Mouse (Mus musculus): ENCODE results near the gene Tmprss3. TPM values are rescaled to one million over a fixed set of nuclear protein-coding genes. Genes with fewer than 3 reads are reported as not detected.

The Tmprss3 gene
- polyA plus RNA-seq, 1 experiment, result 0.92 TPM

GRCm38 (mm10) chr17:31165127-31165526, 33.6 kb downstream of the Tmprss3 start, which contains the start of gene Tff1:
Gene Tff1, minus strand, starts transcription at chr17:31165277.
- Histone ChIP-seq H3K4me3 (ENCODE audit: control insufficient read depth, insufficient read depth, low read length) (no peak within 1 kb of the TSS), H3K27ac (ENCODE audit: control insufficient read depth, insufficient read depth, low read length) (no peak within 1 kb of the TSS)
- WGBS, result 93% methylated on average over 6 of the region's 6 CpGs

GRCm38 (mm10) chr17:31163821-31164220, 35.0 kb downstream of the Tmprss3 start:
- 7% methylated on average over 2 of the region's 2 CpGs for WGBS
- TF ChIP-seq POLR2A (IDR thresholded peaks at IDR 0.05; ENCODE audit: control insufficient read depth, extremely low read depth, insufficient read depth, low read length, poor library complexity) (no peak), CTCF (IDR thresholded peaks at IDR 0.05; ENCODE audit: borderline replicate concordance, control insufficient read depth, extremely low read depth, insufficient read depth, low read length, poor library complexity) (0 out of 2 replicates have a peak, but pooled peaks have one; percentile 33)
- H3K36me3 ChIP-seq (ENCODE audit: control insufficient read depth, insufficient read depth, low read length), result no peaks in the 10 kb centered on the region
- peak; percentile 68 for DNase-seq
- H3K4me1 ChIP-seq (replicated peaks; ENCODE audit: control insufficient read depth, insufficient read depth, low read length), result peaks cover 32% of the 10 kb centered on the region
- H3K27me3 ChIP-seq (ENCODE audit: control insufficient read depth, insufficient read depth, low read length), result no peaks in the 10 kb centered on the region
- H3K27ac ChIP-seq (ENCODE audit: control insufficient read depth, insufficient read depth, low read length), result no peak overlapping the region
- H3K4me3 ChIP-seq (ENCODE audit: control insufficient read depth, insufficient read depth, low read length), result no peak overlapping the region

More at GRCm38 (mm10) chr17:31165127-31165526, 33.6 kb downstream of the Tmprss3 start, which contains the start of gene Tff1:
- H3K36me3 ChIP-seq (ENCODE audit: control insufficient read depth, insufficient read depth, low read length), result no peaks in the 10 kb centered on the region
- peaks cover 32% of the 10 kb centered on the region for H3K4me1 ChIP-seq (replicated peaks; ENCODE audit: control insufficient read depth, insufficient read depth, low read length)
- no peak for DNase-seq
- no peak for TF ChIP-seq CTCF (IDR thresholded peaks at IDR 0.05; ENCODE audit: borderline replicate concordance, control insufficient read depth, extremely low read depth, insufficient read depth, low read length, poor library complexity)
- TF ChIP-seq POLR2A (IDR thresholded peaks at IDR 0.05; ENCODE audit: control insufficient read depth, extremely low read depth, insufficient read depth, low read length, poor library complexity), result no peak
- no peaks in the 10 kb centered on the region for H3K27me3 ChIP-seq (ENCODE audit: control insufficient read depth, insufficient read depth, low read length)

GRCm38 (mm10) chr17:31162607-31163006, 36.2 kb downstream of the Tmprss3 start:
- DNase-seq, result no peak
- Histone ChIP-seq H3K27me3 (ENCODE audit: control insufficient read depth, insufficient read depth, low read length) (no peaks in the 10 kb centered on the region), H3K4me1 (replicated peaks; ENCODE audit: control insufficient read depth, insufficient read depth, low read length) (peaks cover 32% of the 10 kb centered on the region), H3K27ac (ENCODE audit: control insufficient read depth, insufficient read depth, low read length) (no peak overlapping the region), H3K4me3 (ENCODE audit: control insufficient read depth, insufficient read depth, low read length) (no peak overlapping the region), H3K36me3 (ENCODE audit: control insufficient read depth, insufficient read depth, low read length) (no peaks in the 10 kb centered on the region)
- 70% methylated on average over 12 of the region's 12 CpGs for WGBS
- no peak for TF ChIP-seq CTCF (IDR thresholded peaks at IDR 0.05; ENCODE audit: borderline replicate concordance, control insufficient read depth, extremely low read depth, insufficient read depth, low read length, poor library complexity)
- no peak for TF ChIP-seq POLR2A (IDR thresholded peaks at IDR 0.05; ENCODE audit: control insufficient read depth, extremely low read depth, insufficient read depth, low read length, poor library complexity)

DNA sequence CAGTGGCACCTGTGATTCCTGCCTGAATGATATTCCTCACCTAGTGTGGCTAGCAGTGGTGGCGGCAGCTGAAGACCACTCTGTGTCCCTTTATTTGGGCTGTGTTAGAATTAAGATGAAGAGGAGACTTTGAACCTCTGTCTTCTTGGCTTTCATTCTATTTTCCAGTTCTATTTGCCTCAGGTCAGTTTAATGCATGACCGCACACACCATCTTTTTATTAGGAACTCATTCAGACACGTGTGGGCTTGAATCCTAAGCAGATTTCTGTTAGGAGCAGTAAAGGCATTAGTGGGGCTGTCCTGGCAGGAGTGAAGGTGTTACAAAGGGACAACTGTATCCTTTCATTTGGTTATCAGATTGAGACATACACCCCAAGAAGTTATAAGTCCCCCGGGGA, 38.5 kb downstream of the Tmprss3 start:
- H3K4me1 ChIP-seq (replicated peaks; ENCODE audit: control insufficient read depth, insufficient read depth, low read length), result peaks cover 31% of the 10 kb centered on the region
- no peak overlapping the region for H3K27ac ChIP-seq (ENCODE audit: control insufficient read depth, insufficient read depth, low read length)
- 96% methylated on average over 4 of the region's 4 CpGs for WGBS
- no peaks in the 10 kb centered on the region for H3K27me3 ChIP-seq (ENCODE audit: control insufficient read depth, insufficient read depth, low read length)
- DNase-seq, result no peak
- TF ChIP-seq POLR2A (IDR thresholded peaks at IDR 0.05; ENCODE audit: control insufficient read depth, extremely low read depth, insufficient read depth, low read length, poor library complexity), result no peak
- no peak for TF ChIP-seq CTCF (IDR thresholded peaks at IDR 0.05; ENCODE audit: borderline replicate concordance, control insufficient read depth, extremely low read depth, insufficient read depth, low read length, poor library complexity)
- no peak overlapping the region for H3K4me3 ChIP-seq (ENCODE audit: control insufficient read depth, insufficient read depth, low read length)
- no peaks in the 10 kb centered on the region for H3K36me3 ChIP-seq (ENCODE audit: control insufficient read depth, insufficient read depth, low read length)

GRCm38 (mm10) chr17:31157921-31158320, 40.9 kb downstream of the Tmprss3 start:
- no peak overlapping the region for H3K27ac ChIP-seq (ENCODE audit: control insufficient read depth, insufficient read depth, low read length)
- H3K27me3 ChIP-seq (ENCODE audit: control insufficient read depth, insufficient read depth, low read length), result no peaks in the 10 kb centered on the region
- H3K4me3 ChIP-seq (ENCODE audit: control insufficient read depth, insufficient read depth, low read length), result no peak overlapping the region
- no peaks in the 10 kb centered on the region for H3K36me3 ChIP-seq (ENCODE audit: control insufficient read depth, insufficient read depth, low read length)
- peaks cover 20% of the 10 kb centered on the region for H3K4me1 ChIP-seq (replicated peaks; ENCODE audit: control insufficient read depth, insufficient read depth, low read length)
- no peak for DNase-seq
- TF ChIP-seq CTCF (IDR thresholded peaks at IDR 0.05; ENCODE audit: borderline replicate concordance, control insufficient read depth, extremely low read depth, insufficient read depth, low read length, poor library complexity) (no peak), POLR2A (IDR thresholded peaks at IDR 0.05; ENCODE audit: control insufficient read depth, extremely low read depth, insufficient read depth, low read length, poor library complexity) (no peak)
- 92% methylated on average over 6 of the region's 6 CpGs for whole genome bisulfite sequencing

DNA sequence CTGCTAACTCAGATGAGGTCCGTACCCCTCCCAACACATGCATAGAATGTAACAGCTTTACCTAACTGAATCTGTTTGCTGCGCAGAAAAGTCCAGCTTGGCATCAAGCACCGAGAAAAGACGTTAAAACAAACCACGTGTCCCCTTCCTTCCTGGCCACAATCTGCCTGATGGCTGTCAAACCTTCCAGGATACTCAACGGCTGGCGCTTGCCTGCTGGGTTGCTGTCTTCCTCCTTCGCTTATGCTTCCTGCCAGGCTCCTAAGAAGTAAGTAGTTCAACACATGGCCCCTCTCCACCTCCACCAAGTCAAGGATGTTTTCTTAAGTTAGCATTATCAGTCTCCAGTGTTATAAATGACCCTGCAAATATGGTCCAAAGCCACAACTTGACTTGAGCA, 45.0 kb downstream of the Tmprss3 start:
- Histone ChIP-seq H3K4me3 (ENCODE audit: control insufficient read depth, insufficient read depth, low read length) (no peak overlapping the region), H3K27ac (ENCODE audit: control insufficient read depth, insufficient read depth, low read length) (no peak overlapping the region), H3K27me3 (ENCODE audit: control insufficient read depth, insufficient read depth, low read length) (no peaks in the 10 kb centered on the region), H3K36me3 (ENCODE audit: control insufficient read depth, insufficient read depth, low read length) (no peaks in the 10 kb centered on the region), H3K4me1 (replicated peaks; ENCODE audit: control insufficient read depth, insufficient read depth, low read length) (peaks cover 11% of the 10 kb centered on the region)
- WGBS, result 9% methylated on average over 8 of the region's 8 CpGs
- DNase-seq, result peak; percentile 25
- TF ChIP-seq CTCF (IDR thresholded peaks at IDR 0.05; ENCODE audit: borderline replicate concordance, control insufficient read depth, extremely low read depth, insufficient read depth, low read length, poor library complexity) (no peak), POLR2A (IDR thresholded peaks at IDR 0.05; ENCODE audit: control insufficient read depth, extremely low read depth, insufficient read depth, low read length, poor library complexity) (no peak)
